Mouse (Mus musculus): Measurements from ENCODE around the gene Gm42878. TPM values are rescaled to one million over a fixed set of nuclear protein-coding genes. Genes with fewer than 3 reads are reported as not detected.
A peak's percentile ranks its signal among the peaks of the same experiment; 100 is the strongest.

Gm42878 gene
- 0.28 and 0.31 TPM in 2 replicates for polyA plus RNA-seq (2012; rRNA removed)
- polyA plus RNA-seq (2014; fragmentation: Nextera tagmentation; extraction: Ambion mirVana): 0.69 TPM in 1 of 2 replicates, not detected in the other

DNA sequence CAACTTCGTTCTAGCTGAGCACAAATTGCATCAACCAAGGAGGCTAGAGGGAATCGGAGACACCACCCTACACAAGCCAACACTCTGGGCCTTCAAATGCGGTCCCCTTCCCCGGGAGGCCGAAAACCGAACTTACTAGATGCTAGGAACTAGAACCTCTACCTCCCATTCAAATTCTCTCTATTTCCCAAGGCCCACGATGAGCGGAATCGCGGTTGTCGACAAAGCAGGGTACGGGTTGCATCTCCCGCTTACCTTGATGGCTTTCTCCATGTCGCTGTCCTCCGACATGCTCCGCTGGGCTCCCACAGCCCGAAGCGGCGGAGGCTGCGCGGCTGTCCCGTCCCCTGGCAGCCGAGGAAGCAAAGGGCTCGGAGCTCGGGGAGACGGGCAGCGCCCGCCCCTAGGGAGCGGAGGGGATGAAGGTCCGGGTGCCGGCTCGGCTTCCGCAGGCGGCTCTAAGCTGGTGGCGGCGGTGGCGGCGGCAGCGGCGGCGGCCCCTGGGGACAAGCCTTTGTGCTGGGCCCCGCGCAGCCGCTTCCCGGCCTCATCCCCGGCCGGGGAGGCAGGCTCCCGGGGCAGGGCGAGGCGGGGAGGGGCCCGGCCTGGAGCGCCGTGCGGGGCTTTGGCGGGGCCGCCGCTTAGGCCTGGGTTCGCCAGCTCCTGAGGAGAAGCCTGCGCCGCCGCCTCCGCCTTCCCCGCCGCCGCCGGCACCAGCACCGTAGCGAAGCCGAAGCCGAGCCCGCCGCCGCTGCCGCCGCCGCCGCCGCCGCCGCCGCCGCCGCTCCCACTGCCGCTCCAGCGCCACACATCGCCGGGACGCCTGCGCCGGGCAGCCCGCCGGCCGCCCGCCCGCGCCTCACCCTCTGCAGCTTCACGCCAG lies at the start of gene Gm42878, which contains the start of gene Adam1a:
Gm42878 (minus strand) TSS at position 573 of the 883 bp plus-strand sequence.
Adam1a (minus strand) TSS at position 573 of the 883 bp plus-strand sequence.
- Histone ChIP-seq H3K9ac (ENCODE audit: low read depth, low read length, severe bottlenecking) (peak within 1 kb of the TSS; percentile 98), H3K4me3 (replicated peaks; ENCODE audit: low read length) (peak within 1 kb of the TSS; percentile 97), H3K4me2 (replicated peaks; ENCODE audit: low read depth, low read length, severe bottlenecking) (peak within 1 kb of the TSS; percentile 87), H3K9me3 (ENCODE audit: control insufficient read depth, low read length) (no peaks in the 10 kb centered on the region), H3K4me1 (ENCODE audit: control insufficient read depth, insufficient read depth, low read length) (peaks cover 12% of the 10 kb centered on the region), H3K27me3 (ENCODE audit: control insufficient read depth, insufficient read depth, low read length) (no peaks in the 10 kb centered on the region), H3K36me3 (ENCODE audit: control insufficient read depth, insufficient read depth, low read length) (no peaks in the 10 kb centered on the region), H3K27ac (replicated peaks; ENCODE audit: low read depth, low read length) (peak within 1 kb of the TSS; percentile 97)
- DNase-seq (ENCODE audit: low spot score) (no peak), ATAC-seq (ENCODE audit: low FRiP score, low read depth) (peak; percentile 71)
- TF ChIP-seq POLR2A (IDR thresholded peaks at IDR 0.05; ENCODE audit: borderline replicate concordance, extremely low read depth, insufficient read depth, insufficient read length): no peak
- 1% methylated on average over 44 of the region's 97 CpGs for WGBS

DNA sequence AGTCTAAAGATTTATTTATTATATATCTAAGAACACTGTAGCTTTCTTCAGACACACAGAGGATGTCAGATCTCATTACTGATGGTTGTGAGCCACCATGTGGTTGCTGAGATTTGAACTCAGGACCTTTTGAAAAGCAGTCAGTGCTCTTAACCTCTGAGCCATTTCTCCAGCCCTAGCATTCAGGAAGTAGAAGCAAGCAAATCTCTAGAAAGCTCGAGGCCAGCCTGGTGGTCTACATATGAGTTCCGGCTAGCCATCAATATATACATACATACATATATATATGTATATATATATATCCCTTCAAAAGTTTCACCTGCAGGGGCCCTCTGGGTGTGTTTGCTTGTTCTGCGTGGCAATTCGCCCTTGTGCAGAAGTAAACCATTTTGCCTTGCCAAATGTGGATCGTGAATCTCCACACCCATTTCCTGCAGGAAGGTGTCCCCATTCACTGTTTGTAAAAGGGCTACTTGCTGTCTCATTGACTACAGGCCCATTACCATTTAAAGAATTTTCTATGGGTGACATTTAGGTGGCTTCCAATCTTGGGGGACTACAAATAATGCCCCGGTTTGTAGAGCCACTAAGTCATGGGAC lies 49.5 kb upstream of the Gm42878 start:
- no peak for TF ChIP-seq POLR2A (IDR thresholded peaks at IDR 0.05; ENCODE audit: borderline replicate concordance, extremely low read depth, insufficient read depth, insufficient read length)
- Histone ChIP-seq H3K27ac (replicated peaks; ENCODE audit: low read depth, low read length) (no peak overlapping the region), H3K27me3 (ENCODE audit: control insufficient read depth, insufficient read depth, low read length) (no peaks in the 10 kb centered on the region), H3K9ac (ENCODE audit: low read depth, low read length, severe bottlenecking) (no peak overlapping the region), H3K4me2 (replicated peaks; ENCODE audit: low read depth, low read length, severe bottlenecking) (peak overlapping the region; percentile 59; the same call in 1 of the 2 replicates), H3K36me3 (ENCODE audit: control insufficient read depth, insufficient read depth, low read length) (no peaks in the 10 kb centered on the region; the same call in 1 of the 2 replicates), H3K9me3 (ENCODE audit: control insufficient read depth, low read length) (no peaks in the 10 kb centered on the region), H3K4me1 (ENCODE audit: control insufficient read depth, insufficient read depth, low read length) (peaks cover 14% of the 10 kb centered on the region), H3K4me3 (replicated peaks; ENCODE audit: low read length) (no peak overlapping the region)
- WGBS: 78% methylated on average over 6 of the region's 6 CpGs
- ATAC-seq (ENCODE audit: low FRiP score, low read depth) (no peak), DNase-seq (ENCODE audit: low spot score) (no peak)

DNA sequence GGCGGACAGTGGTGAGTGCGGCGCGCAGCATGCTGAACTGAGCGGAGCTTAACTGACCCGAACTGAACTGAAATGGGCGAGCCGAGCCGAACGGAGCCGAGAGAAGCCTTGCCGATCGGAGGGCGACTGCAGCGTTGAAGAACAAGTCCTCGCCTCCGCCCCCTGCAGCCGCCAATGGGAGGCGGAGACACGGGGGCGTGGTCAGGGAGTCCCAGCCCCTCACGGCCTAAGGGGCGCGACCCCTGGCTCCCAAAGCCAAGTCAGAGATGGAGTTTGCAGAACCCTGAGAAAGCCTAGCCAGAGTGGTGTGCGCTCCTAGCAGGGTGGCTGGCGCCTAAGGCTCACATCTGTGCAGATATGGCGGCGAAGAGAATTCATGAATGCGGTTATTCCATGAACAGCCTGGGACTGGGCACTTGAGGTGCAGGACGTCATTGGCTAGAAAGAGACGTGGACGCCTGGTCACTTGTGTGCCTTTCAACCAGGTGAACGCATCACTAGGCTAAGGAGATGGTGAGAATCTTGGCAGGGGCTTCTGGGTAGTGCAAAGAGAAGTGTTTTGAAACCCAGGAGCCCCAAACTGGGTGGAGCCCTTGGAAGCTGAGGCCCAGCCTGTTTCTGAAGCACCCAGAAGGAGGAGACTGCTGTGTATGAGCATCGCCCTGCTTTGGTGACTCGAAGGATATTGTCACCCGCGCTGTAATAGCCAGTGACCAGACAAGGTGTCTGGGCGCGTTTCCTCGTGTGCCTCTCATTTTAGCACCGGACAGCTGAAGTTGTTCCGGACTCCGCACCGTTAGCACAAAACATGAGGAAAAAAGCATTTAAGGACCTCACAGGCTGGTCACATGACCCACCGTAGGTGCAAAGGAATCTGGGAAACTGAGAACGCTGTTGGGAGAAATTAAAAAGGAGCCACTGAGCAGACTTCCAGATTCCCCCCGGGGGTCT lies 48.4 kb upstream of the Gm42878 start, which contains the start of gene Aldh2:
Aldh2 (minus strand) TSS at position 374 of the 951 bp plus-strand sequence.
- Histone ChIP-seq H3K27ac (replicated peaks; ENCODE audit: low read depth, low read length) (peak within 1 kb of the TSS; percentile 78), H3K9me3 (ENCODE audit: control insufficient read depth, low read length) (no peaks in the 10 kb centered on the region), H3K4me3 (replicated peaks; ENCODE audit: low read length) (peak within 1 kb of the TSS; percentile 81), H3K36me3 (ENCODE audit: control insufficient read depth, insufficient read depth, low read length) (no peaks in the 10 kb centered on the region; the same call in 1 of the 2 replicates), H3K4me1 (ENCODE audit: control insufficient read depth, insufficient read depth, low read length) (peaks cover 14% of the 10 kb centered on the region), H3K27me3 (ENCODE audit: control insufficient read depth, insufficient read depth, low read length) (no peaks in the 10 kb centered on the region), H3K9ac (ENCODE audit: low read depth, low read length, severe bottlenecking) (peak within 1 kb of the TSS; percentile 83), H3K4me2 (replicated peaks; ENCODE audit: low read depth, low read length, severe bottlenecking) (peak within 1 kb of the TSS; percentile 59)
- ATAC-seq (ENCODE audit: low FRiP score, low read depth): peak; percentile 90
- WGBS: 2% methylated on average over 45 of the region's 47 CpGs
- 0 out of 2 replicates have a peak, but pooled peaks have one; percentile 23 for TF ChIP-seq POLR2A (IDR thresholded peaks at IDR 0.05; ENCODE audit: borderline replicate concordance, extremely low read depth, insufficient read depth, insufficient read length)
- DNase-seq (ENCODE audit: low spot score): peak; percentile 90

DNA sequence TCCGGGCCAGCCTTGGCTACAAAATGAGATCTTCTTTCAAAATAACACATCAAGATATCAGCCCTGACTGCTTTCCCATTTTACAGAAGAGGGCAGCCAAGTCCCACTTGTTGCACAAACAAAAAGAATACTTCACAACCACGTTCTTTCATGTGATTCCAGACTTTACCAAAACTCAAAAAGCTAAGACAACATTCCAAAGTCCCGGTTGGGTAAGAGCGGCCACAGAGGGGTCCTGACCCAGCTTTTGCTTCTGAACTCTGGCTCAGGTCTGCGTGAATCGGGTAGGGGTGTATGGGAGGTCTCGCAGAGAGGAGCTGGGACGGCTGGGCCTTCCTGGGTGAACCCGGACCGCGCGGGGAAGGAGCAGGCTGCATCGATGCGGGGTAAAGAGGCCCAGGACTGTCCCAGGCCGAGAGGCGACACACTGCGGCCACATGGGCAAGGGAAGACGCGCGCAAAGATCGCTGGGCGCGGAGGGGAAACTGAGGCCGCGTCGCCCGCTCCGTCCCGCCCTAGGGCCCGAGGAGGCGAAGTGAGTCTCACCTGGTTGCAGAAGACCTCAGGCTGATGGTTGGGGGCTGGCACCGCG lies 47.6 kb upstream of the Gm42878 start:
- 7% methylated on average over 30 of the region's 33 CpGs for WGBS
- no peak for TF ChIP-seq POLR2A (IDR thresholded peaks at IDR 0.05; ENCODE audit: borderline replicate concordance, extremely low read depth, insufficient read depth, insufficient read length)

More for the DNA sequence above, 47.6 kb upstream of the Gm42878 start:
- Histone ChIP-seq H3K9ac (ENCODE audit: low read depth, low read length, severe bottlenecking) (peak overlapping the region; percentile 83), H3K4me1 (ENCODE audit: control insufficient read depth, insufficient read depth, low read length) (peaks cover 14% of the 10 kb centered on the region), H3K36me3 (ENCODE audit: control insufficient read depth, insufficient read depth, low read length) (no peaks in the 10 kb centered on the region; the same call in 1 of the 2 replicates), H3K27ac (replicated peaks; ENCODE audit: low read depth, low read length) (peak overlapping the region; percentile 67), H3K4me3 (replicated peaks; ENCODE audit: low read length) (peak overlapping the region; percentile 81), H3K27me3 (ENCODE audit: control insufficient read depth, insufficient read depth, low read length) (no peaks in the 10 kb centered on the region), H3K9me3 (ENCODE audit: control insufficient read depth, low read length) (no peaks in the 10 kb centered on the region), H3K4me2 (replicated peaks; ENCODE audit: low read depth, low read length, severe bottlenecking) (peak overlapping the region; percentile 59)
- peak; percentile 53 for ATAC-seq (ENCODE audit: low FRiP score, low read depth)
- no peak for DNase-seq (ENCODE audit: low spot score)

Measured in limb, embryonic 14.5 days (tissue).